Mouse (Mus musculus): ENCODE data around the gene Ccdc160.

- no peak for TF ChIP-seq POLR2A (IDR thresholded peaks at IDR 0.05; ENCODE audit: borderline replicate concordance, insufficient read depth, low read length)
- TF ChIP-seq CTCF (IDR thresholded peaks at IDR 0.05; ENCODE audit: borderline replicate concordance, insufficient read depth, low read depth, low read length), result no peak
These were observed 47.2 kb upstream of the Ccdc160 start for GRCm38 (mm10) chrX:52743781-52744180.
